Mouse (Mus musculus): ENCODE results near the gene Ppp1r15a. TPM values are rescaled to one million over a fixed set of nuclear protein-coding genes. Genes with fewer than 3 reads are reported as not detected.

Ppp1r15a gene
- polyA plus RNA-seq, 1 experiment from 2014 or later = 17.5 TPM

GRCm38 (mm10) chr7:45508561-45508960 lies 17.5 kb downstream of the Ppp1r15a start:
- TF ChIP-seq CTCF (IDR thresholded peaks at IDR 0.05; ENCODE audit: low read depth) = no peak
- 87% methylated on average over 6 of the region's 6 CpGs for WGBS
- H3K27me3 ChIP-seq (ENCODE audit: insufficient read depth, low read length) = no peaks in the 10 kb centered on the region
- ATAC-seq (ENCODE audit: insufficient read depth) = no peak
- peaks cover 23% of the 10 kb centered on the region for H3K36me3 ChIP-seq (ENCODE audit: insufficient read depth)
- H3K4me1 ChIP-seq (ENCODE audit: insufficient read depth) = no peaks in the 10 kb centered on the region
- DNase-seq = no peak
- H3K9me3 ChIP-seq (ENCODE audit: low read depth, low read length) = no peaks in the 10 kb centered on the region
- H3K4me3 ChIP-seq (ENCODE audit: low read depth, low read length) = 0 out of 2 replicates have a peak overlapping the region, but pooled peaks have one; percentile 8
- peak overlapping the region; percentile 60; the same call in 1 of the 2 replicates for H3K9ac ChIP-seq
- H3K27ac ChIP-seq (ENCODE audit: low read depth) = peak overlapping the region; percentile 47; the same call in 1 of the 2 replicates
- H3K4me2 ChIP-seq = peak overlapping the region; percentile 97

DNA sequence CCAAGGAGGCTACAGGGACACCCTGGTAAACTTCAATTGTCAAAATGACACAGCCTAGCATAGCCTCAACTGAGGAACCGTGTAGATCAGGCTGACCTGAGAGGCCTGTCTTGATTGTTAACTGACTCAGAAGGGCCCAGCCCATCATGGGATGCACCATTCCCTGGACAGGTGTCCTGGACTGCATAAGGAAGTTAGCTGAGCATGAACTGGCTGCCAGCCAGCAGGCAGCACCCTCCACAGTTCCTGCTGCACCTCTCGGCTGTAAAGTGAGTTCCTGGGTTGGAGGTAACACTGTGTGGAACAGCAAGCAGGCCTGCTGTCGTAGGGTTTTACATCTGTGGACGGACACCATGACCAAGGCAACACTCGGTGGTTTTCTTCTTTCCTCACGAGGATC lies 18.5 kb downstream of the Ppp1r15a start:
- DNase-seq = no peak
- no peak for TF ChIP-seq CTCF (IDR thresholded peaks at IDR 0.05; ENCODE audit: low read depth)
- H3K27ac ChIP-seq (ENCODE audit: low read depth) = no peak overlapping the region
- WGBS = 85% methylated on average over 6 of the region's 6 CpGs
- H3K9me3 ChIP-seq (ENCODE audit: low read depth, low read length) = no peaks in the 10 kb centered on the region
- H3K36me3 ChIP-seq (ENCODE audit: insufficient read depth) = peaks cover 27% of the 10 kb centered on the region
- H3K4me1 ChIP-seq (ENCODE audit: insufficient read depth) = no peaks in the 10 kb centered on the region
- H3K4me3 ChIP-seq (ENCODE audit: low read depth, low read length) = no peak overlapping the region
- H3K4me2 ChIP-seq = no peak overlapping the region
- no peak overlapping the region for H3K9ac ChIP-seq
- H3K27me3 ChIP-seq (ENCODE audit: insufficient read depth, low read length) = no peaks in the 10 kb centered on the region
- no peak for ATAC-seq (ENCODE audit: insufficient read depth)

- H3K27me3 ChIP-seq (ENCODE audit: insufficient read depth, low read length) = no peaks in the 10 kb centered on the region
- no peak overlapping the region for H3K4me2 ChIP-seq
- H3K27ac ChIP-seq (ENCODE audit: low read depth) = no peak overlapping the region
- DNase-seq (no peak), ATAC-seq (ENCODE audit: insufficient read depth) (no peak)
- TF ChIP-seq CTCF (IDR thresholded peaks at IDR 0.05; ENCODE audit: low read depth) = no peak
- 95% methylated on average over 6 of the region's 6 CpGs for WGBS
- no peak overlapping the region for H3K4me3 ChIP-seq (ENCODE audit: low read depth, low read length)
- no peaks in the 10 kb centered on the region for H3K4me1 ChIP-seq (ENCODE audit: insufficient read depth)
- peaks cover 89% of the 10 kb centered on the region for H3K36me3 ChIP-seq (ENCODE audit: insufficient read depth)
- H3K9me3 ChIP-seq (ENCODE audit: low read depth, low read length) = no peaks in the 10 kb centered on the region
- H3K9ac ChIP-seq = no peak overlapping the region
These were observed 27.6 kb downstream of the Ppp1r15a start for GRCm38 (mm10) chr7:45498427-45498826.

GRCm38 (mm10) chr7:45494548-45494947 lies 31.5 kb downstream of the Ppp1r15a start:
- no peak overlapping the region for H3K9ac ChIP-seq

DNA sequence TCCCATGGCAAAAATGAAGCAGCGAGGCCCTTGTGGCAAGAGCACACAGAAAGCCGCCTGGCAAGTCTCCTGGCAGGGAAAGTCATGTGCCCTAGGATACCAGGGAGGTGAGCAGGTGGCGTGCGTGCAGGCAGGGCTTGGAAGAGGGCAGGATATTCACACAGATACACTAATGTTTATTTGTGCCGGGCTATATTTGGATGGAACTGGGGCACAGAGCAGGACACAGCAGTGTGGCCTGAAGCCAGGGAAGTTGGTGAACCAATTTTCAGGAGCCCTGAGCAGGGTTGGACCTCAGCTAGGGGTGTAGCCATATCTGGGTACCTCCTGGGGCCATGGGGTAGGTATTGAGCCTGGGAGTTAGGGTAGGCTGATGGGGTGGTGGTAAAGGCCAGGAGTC lies 33.1 kb downstream of the Ppp1r15a start:
- Histone ChIP-seq H3K27me3 (ENCODE audit: insufficient read depth, low read length) (no peaks in the 10 kb centered on the region), H3K9me3 (ENCODE audit: low read depth, low read length) (no peaks in the 10 kb centered on the region), H3K9ac (no peak overlapping the region), H3K27ac (ENCODE audit: low read depth) (no peak overlapping the region), H3K4me1 (ENCODE audit: insufficient read depth) (no peaks in the 10 kb centered on the region), H3K4me3 (ENCODE audit: low read depth, low read length) (no peak overlapping the region), H3K36me3 (ENCODE audit: insufficient read depth) (peaks cover 52% of the 10 kb centered on the region), H3K4me2 (no peak overlapping the region)
- TF ChIP-seq CTCF (IDR thresholded peaks at IDR 0.05; ENCODE audit: low read depth) = no peak
- no peak for ATAC-seq (ENCODE audit: insufficient read depth)
- WGBS = 84% methylated on average over 5 of the region's 5 CpGs
- no peak for DNase-seq

More at GRCm38 (mm10) chr7:45494548-45494947, 31.5 kb downstream of the Ppp1r15a start:
- TF ChIP-seq CTCF (IDR thresholded peaks at IDR 0.05; ENCODE audit: low read depth) = no peak
- H3K27ac ChIP-seq (ENCODE audit: low read depth) = no peak overlapping the region
- H3K36me3 ChIP-seq (ENCODE audit: insufficient read depth) = peaks cover 68% of the 10 kb centered on the region
- H3K4me1 ChIP-seq (ENCODE audit: insufficient read depth) = no peaks in the 10 kb centered on the region
- H3K9me3 ChIP-seq (ENCODE audit: low read depth, low read length) = no peaks in the 10 kb centered on the region
- no peaks in the 10 kb centered on the region for H3K27me3 ChIP-seq (ENCODE audit: insufficient read depth, low read length)
- 80% methylated on average over 9 of the region's 9 CpGs for WGBS
- DNase-seq = no peak
- no peak for ATAC-seq (ENCODE audit: insufficient read depth)
- no peak overlapping the region for H3K4me2 ChIP-seq
- H3K4me3 ChIP-seq (ENCODE audit: low read depth, low read length) = no peak overlapping the region

GRCm38 (mm10) chr7:45492225-45492844 lies 33.7 kb downstream of the Ppp1r15a start:
- Histone ChIP-seq H3K27me3 (ENCODE audit: insufficient read depth, low read length) (no peaks in the 10 kb centered on the region), H3K4me2 (no peak overlapping the region), H3K4me1 (ENCODE audit: insufficient read depth) (no peaks in the 10 kb centered on the region), H3K27ac (ENCODE audit: low read depth) (no peak overlapping the region), H3K9ac (no peak overlapping the region), H3K9me3 (ENCODE audit: low read depth, low read length) (no peaks in the 10 kb centered on the region), H3K36me3 (ENCODE audit: insufficient read depth) (peaks cover 46% of the 10 kb centered on the region), H3K4me3 (ENCODE audit: low read depth, low read length) (no peak overlapping the region)
- TF ChIP-seq CTCF (IDR thresholded peaks at IDR 0.05; ENCODE audit: low read depth) = no peak
- 96% methylated on average over 8 of the region's 8 CpGs for WGBS
- DNase-seq = no peak
- no peak for ATAC-seq (ENCODE audit: insufficient read depth)

DNA sequence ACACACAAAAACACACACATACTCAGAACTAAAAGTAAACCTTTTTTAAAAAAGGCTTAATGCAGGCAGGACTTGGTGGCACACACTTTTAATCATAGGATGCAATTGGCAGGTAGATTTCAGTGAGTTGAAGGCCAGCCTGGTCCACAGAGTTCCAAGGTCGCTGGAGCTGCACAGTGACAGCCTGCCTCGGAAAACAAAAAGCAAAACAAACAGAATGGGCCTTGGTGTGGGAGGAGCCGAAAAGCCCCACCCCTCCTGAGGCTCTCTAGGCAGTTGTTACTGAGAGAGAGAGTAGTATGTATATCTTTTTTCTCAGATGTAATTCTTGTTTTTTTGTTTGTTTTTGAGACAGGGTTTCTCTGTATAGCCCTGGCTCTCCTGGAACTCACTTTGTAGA lies 34.8 kb downstream of the Ppp1r15a start:
- Histone ChIP-seq H3K4me2 (peak overlapping the region; percentile 37), H3K4me3 (ENCODE audit: low read depth, low read length) (no peak overlapping the region), H3K4me1 (ENCODE audit: insufficient read depth) (no peaks in the 10 kb centered on the region), H3K9ac (no peak overlapping the region), H3K36me3 (ENCODE audit: insufficient read depth) (peaks cover 36% of the 10 kb centered on the region), H3K27ac (ENCODE audit: low read depth) (no peak overlapping the region), H3K27me3 (ENCODE audit: insufficient read depth, low read length) (no peaks in the 10 kb centered on the region), H3K9me3 (ENCODE audit: low read depth, low read length) (no peaks in the 10 kb centered on the region)
- no peak; the same call in 1 of the 2 replicates for ATAC-seq (ENCODE audit: insufficient read depth)
- DNase-seq = no peak
- WGBS = 14% methylated on average over 3 of the region's 3 CpGs
- no peak for TF ChIP-seq CTCF (IDR thresholded peaks at IDR 0.05; ENCODE audit: low read depth)
